In genomic region chr5:134101883-134102282, GRCm38 (mm10) we compare ENCODE assay signal across 8 mouse cellular contexts. TPM values are rescaled to one million over a fixed set of nuclear protein-coding genes. Genes with fewer than 3 reads are reported as not detected.
DNase-seq lines count a peak whose midpoint lies in the region; ATAC-seq and TF ChIP-seq lines count a peak whose summit lies in the region.

No protein-coding gene starts in this region.

- H3K4me1 ChIP-seq in heart, embryonic 10.5 days, result peaks cover 37% of the 10 kb centered on the region
- H3K4me1 ChIP-seq in heart, embryonic 11.5 days (ENCODE audit: control insufficient read depth, insufficient read depth, low read length), result peaks cover 22% of the 10 kb centered on the region
- H3K4me1 ChIP-seq in cortical plate, adult 2 months (ENCODE audit: control insufficient read depth, insufficient read depth, low read length), result peaks cover 4% of the 10 kb centered on the region
- H3K4me1 ChIP-seq in intestine, embryonic 15.5 days (replicated peaks), result peaks cover 26% of the 10 kb centered on the region; the same call in 1 of the 2 replicates
- peaks cover 34% of the 10 kb centered on the region for H3K4me1 ChIP-seq in midbrain, embryonic 12.5 days

- no peak for TF ChIP-seq POLR2A in cortical plate, adult 2 months (IDR thresholded peaks at IDR 0.05; ENCODE audit: extremely low read depth, insufficient read depth, low read length)

- 0 out of 2 replicates have a peak overlapping the region, but pooled peaks have one; percentile 23 for H3K27ac ChIP-seq in heart, embryonic 10.5 days
- H3K27ac ChIP-seq in heart, embryonic 11.5 days (ENCODE audit: low read depth, low read length), result no peak overlapping the region
- H3K27ac ChIP-seq in cortical plate, adult 2 months (ENCODE audit: insufficient read depth, low read length), result no peak overlapping the region
- H3K27ac ChIP-seq in intestine, embryonic 15.5 days, result peak overlapping the region; percentile 64
- H3K27ac ChIP-seq in midbrain, embryonic 12.5 days (replicated peaks), result no peak overlapping the region

- no peak overlapping the region for H3K9ac ChIP-seq in heart, embryonic 11.5 days (ENCODE audit: low read depth, low read length)
- no peak overlapping the region for H3K9ac ChIP-seq in intestine, embryonic 15.5 days
- no peak overlapping the region for H3K9ac ChIP-seq in midbrain, embryonic 12.5 days (replicated peaks)

- H3K4me3 ChIP-seq in heart, embryonic 10.5 days, result no peak overlapping the region
- no peak overlapping the region for H3K4me3 ChIP-seq in heart, embryonic 11.5 days (ENCODE audit: low read depth, low read length)
- peak overlapping the region; percentile 75; the same call in 1 of the 2 replicates for H3K4me3 ChIP-seq in cortical plate, adult 2 months (ENCODE audit: insufficient read depth, low read length)
- H3K4me3 ChIP-seq in intestine, embryonic 15.5 days (replicated peaks), result no peak overlapping the region
- H3K4me3 ChIP-seq in midbrain, embryonic 12.5 days, result peak overlapping the region; percentile 4; the same call in 1 of the 2 replicates

- no peaks in the 10 kb centered on the region for H3K27me3 ChIP-seq in heart, embryonic 10.5 days (ENCODE audit: insufficient read depth, poor library complexity, severe bottlenecking)
- no peaks in the 10 kb centered on the region for H3K27me3 ChIP-seq in heart, embryonic 11.5 days (ENCODE audit: control insufficient read depth, insufficient read depth, low read length)
- H3K27me3 ChIP-seq in intestine, embryonic 15.5 days (replicated peaks), result no peaks in the 10 kb centered on the region
- H3K27me3 ChIP-seq in midbrain, embryonic 12.5 days, result no peaks in the 10 kb centered on the region

- WGBS in heart, embryonic 10.5 days, result 25% methylated on average over 5 of the region's 5 CpGs
- 19% methylated on average over 5 of the region's 5 CpGs for WGBS in heart, embryonic 11.5 days (ENCODE audit: insufficient replicate concordance)
- WGBS in intestine, embryonic 15.5 days, result 16% methylated on average over 5 of the region's 5 CpGs
- 41% methylated on average over 5 of the region's 5 CpGs for WGBS in midbrain, embryonic 12.5 days

- no peak overlapping the region for H3K4me2 ChIP-seq in heart, embryonic 11.5 days
- peak overlapping the region; percentile 95 for H3K4me2 ChIP-seq in intestine, embryonic 15.5 days (replicated peaks)
- peak overlapping the region; percentile 87 for H3K4me2 ChIP-seq in midbrain, embryonic 12.5 days (replicated peaks)

- no peak for TF ChIP-seq CTCF in cortical plate, adult 2 months (IDR thresholded peaks at IDR 0.05; ENCODE audit: extremely low read depth, insufficient read depth, low read length)

- H3K36me3 ChIP-seq in heart, embryonic 10.5 days, result peaks cover 9% of the 10 kb centered on the region; the same call in 1 of the 2 replicates
- no peaks in the 10 kb centered on the region for H3K36me3 ChIP-seq in heart, embryonic 11.5 days (ENCODE audit: control insufficient read depth, insufficient read depth, low read length)
- no peaks in the 10 kb centered on the region for H3K36me3 ChIP-seq in intestine, embryonic 15.5 days
- H3K36me3 ChIP-seq in midbrain, embryonic 12.5 days, result peaks cover 12% of the 10 kb centered on the region

- H3K9me3 ChIP-seq in heart, embryonic 10.5 days, result no peaks in the 10 kb centered on the region
- H3K9me3 ChIP-seq in heart, embryonic 11.5 days (replicated peaks; ENCODE audit: control insufficient read depth, low read length), result no peaks in the 10 kb centered on the region
- no peaks in the 10 kb centered on the region for H3K9me3 ChIP-seq in intestine, embryonic 15.5 days
- no peaks in the 10 kb centered on the region for H3K9me3 ChIP-seq in midbrain, embryonic 12.5 days

- ATAC-seq in heart, embryonic 11.5 days (replicated peaks; ENCODE audit: insufficient number of reproducible peaks, low FRiP score, low TSS enrichment), result no peak
- ATAC-seq in intestine, embryonic 15.5 days, result peak; percentile 70
- no peak for ATAC-seq in midbrain, embryonic 12.5 days (ENCODE audit: low FRiP score, low read depth)

- no peak for DNase-seq in heart, embryonic 10.5 days (ENCODE audit: low spot score)
- no peak for DNase-seq in testis, postnatal 10 days (ENCODE audit: low spot score)
- DNase-seq in cerebellum, adult 11 months, result no peak
- DNase-seq in frontal cortex, adult 2 months (ENCODE audit: extremely low spot score in 1 of 2, low spot score in 1 of 2), result no peak

RNA-seq across cellular contexts. Expression of gene Castor2, which starts 2.4 kb away (rescaled TPM):
- polyA plus RNA-seq in heart, embryonic 10.5 days (2016; fragmentation: Nextera tagmentation; extraction: Ambion mirVana), result 5.1 and 5.8 TPM in 2 replicates
- polyA plus RNA-seq in heart, embryonic 11.5 days (2014; fragmentation: Nextera tagmentation; extraction: Ambion mirVana), result 5.7 and 8.0 TPM in 2 replicates
- polyA plus RNA-seq in cortical plate, adult 2 months (2012; rRNA removed), result 38.3 and 39.1 TPM in 2 replicates
- polyA plus RNA-seq in intestine, embryonic 15.5 days (2015; fragmentation: Nextera tagmentation; extraction: Ambion mirVana), result 5.1 and 7.7 TPM in 2 replicates
- polyA plus RNA-seq in midbrain, embryonic 12.5 days (2016; fragmentation: Nextera tagmentation; extraction: Ambion mirVana), result 20.6 and 20.9 TPM in 2 replicates
- polyA plus RNA-seq in frontal cortex, adult 2 months (2012; rRNA removed), result 38.6 and 41.1 TPM in 2 replicates

Comparison
In these comparisons a context has a peak if more than half of its experiments do, and no peak if none do; other contexts are left out.
1. H3K27ac ChIP-seq: peak in heart, embryonic 10.5 days (single experiment) and intestine, embryonic 15.5 days (single experiment); none in heart, embryonic 11.5 days (single experiment), cortical plate, adult 2 months (single experiment) and midbrain, embryonic 12.5 days (single experiment).
2. H3K4me3 ChIP-seq: peak in cortical plate, adult 2 months (single experiment) and midbrain, embryonic 12.5 days (single experiment); none in heart, embryonic 10.5 days (single experiment), heart, embryonic 11.5 days (single experiment) and intestine, embryonic 15.5 days (single experiment).